Mouse (Mus musculus) G1E-ER4 (cell line): ENCODE results near the gene Olfr597. TPM values are rescaled to one million over a fixed set of nuclear protein-coding genes. Genes with fewer than 3 reads are reported as not detected.
"Not testable (repeated sequence)": the region's sequence is repeated elsewhere in the genome, so short reads cannot be mapped to it uniquely, and the experiment has no call there.

ENCODE experiments used
- GATA1 ChIP-seq: IDR thresholded peaks from one replicate; pipeline ENCODE4 v1.8.0; 2012; ENCODE audit warnings: low read length, inconsistent platforms
- polyA plus RNA-seq: library from polyadenylated mRNA; stranded (reverse); fragments of >175 nt; gene quantifications from 2 replicates; pipeline ENCODE4 v1.2.3, GENCODE M21; 2012

The Olfr597 gene
- not detected in 2 replicates for polyA plus RNA-seq

DNA sequence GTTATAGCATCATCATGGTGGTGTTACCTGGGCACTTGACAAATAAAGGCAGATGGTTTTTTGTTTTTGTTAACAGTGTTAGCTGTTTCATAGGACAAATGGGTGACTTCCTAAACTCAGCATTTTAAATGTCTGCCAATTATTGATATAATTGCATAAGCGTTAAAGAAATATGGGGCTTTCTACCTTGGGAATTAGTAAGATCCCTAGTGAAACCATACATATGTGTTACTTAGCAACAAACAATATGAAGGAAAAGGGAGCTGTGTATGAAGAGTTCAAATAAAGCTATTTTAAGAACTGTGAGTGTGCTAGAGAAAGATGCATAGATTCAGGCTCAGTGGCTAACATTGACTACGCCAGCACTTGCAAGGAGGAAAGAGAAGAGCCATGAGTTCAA, at the start of gene Olfr597:
Olfr597 (plus strand) TSS at position 301 of the 400 bp plus-strand sequence.
- TF ChIP-seq GATA1 = not testable (repeated sequence)

DNA sequence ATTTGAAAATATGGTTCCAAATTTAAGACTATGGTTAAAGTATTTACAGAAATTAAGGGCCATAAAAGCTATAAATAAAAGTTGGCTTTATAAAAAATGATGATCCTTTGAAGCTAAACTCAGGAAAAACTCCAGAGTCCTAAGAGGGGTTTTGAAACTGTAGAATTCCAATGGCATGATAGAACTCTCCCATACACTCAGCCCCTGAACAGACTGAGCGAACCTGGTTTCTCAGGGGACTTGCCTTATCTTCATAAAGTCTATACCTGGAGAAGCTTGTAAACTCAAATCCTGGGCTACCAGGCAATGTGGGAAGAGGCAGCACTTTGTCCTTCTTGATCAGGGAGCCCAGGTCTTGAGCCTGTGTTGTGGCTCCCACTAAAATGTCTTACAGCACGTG, 10.8 kb upstream of the Olfr597 start, which contains the start of gene Olfr596:
Olfr596 (plus strand) TSS at position 301 of the 400 bp plus-strand sequence.
- not testable (repeated sequence) for TF ChIP-seq GATA1

GRCm38 (mm10) chr7:103323268-103323667, 7.2 kb downstream of the Olfr597 start, which contains the start of gene Olfr598:
TSS of gene Olfr598 (plus strand) at chr7:103323568.
- no peak for TF ChIP-seq GATA1

DNA sequence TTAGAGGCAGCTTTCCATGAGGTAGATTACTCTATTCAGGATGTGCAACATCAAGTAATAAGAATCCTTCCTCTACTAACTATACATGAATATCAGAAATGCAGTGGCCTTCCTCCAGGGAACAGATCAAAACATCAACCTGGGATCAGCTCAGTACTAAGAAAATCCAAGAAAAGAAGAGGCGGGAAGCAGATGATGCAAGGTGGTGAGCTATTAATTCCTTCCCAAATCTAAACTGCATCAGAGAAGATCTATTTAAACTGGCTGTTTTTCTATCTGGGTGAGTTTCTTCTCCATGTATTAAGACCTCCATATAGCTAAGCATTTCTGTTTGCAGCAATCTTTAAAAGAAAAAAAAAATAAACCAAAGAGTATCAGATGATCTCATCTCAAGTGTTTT, 19.5 kb downstream of the Olfr597 start, which contains the start of gene Olfr599:
Olfr599 (plus strand) TSS at position 301 of the 400 bp plus-strand sequence.
- TF ChIP-seq GATA1 = no peak

- TF ChIP-seq GATA1 = no peak
Measured at GRCm38 (mm10) chr7:103349569-103349968, 33.5 kb downstream of the Olfr597 start, which contains the start of gene Olfr600. TSS of gene Olfr600 (minus strand) at chr7:103349669.

DNA sequence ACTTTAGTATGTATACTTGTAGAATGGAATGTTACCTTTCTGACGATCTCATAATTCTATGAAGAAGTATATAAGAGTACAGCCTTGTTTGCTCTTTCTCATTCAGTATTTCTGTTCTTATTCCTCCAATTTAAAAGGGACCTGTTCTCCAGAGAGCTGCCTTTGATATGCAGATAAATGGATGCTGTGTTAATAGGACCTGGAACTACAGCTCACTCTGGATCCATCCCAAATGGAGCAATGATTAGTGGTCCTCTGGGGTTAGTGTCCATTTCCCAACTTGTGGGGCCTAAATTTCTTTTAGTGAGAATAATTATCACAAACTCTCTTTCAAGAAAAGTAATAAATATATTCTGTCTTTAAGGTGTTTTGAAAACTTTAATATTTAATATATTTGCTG, 46.4 kb downstream of the Olfr597 start, which contains the start of gene Olfr601:
Olfr601 (minus strand) TSS at position 101 of the 400 bp plus-strand sequence.
- no peak for TF ChIP-seq GATA1

Other genes starting within 250 kb of the Olfr597 start
- not detected in 2 replicates for gene Olfr584, start 234.4 kb upstream of the Olfr597 start, polyA plus RNA-seq
- gene Olfr585, start 218.6 kb upstream of the Olfr597 start, polyA plus RNA-seq = not detected in 2 replicates
- not detected in 2 replicates for gene Olfr586, start 190.7 kb upstream of the Olfr597 start, polyA plus RNA-seq
- gene Olfr588-ps1, start 175.4 kb upstream of the Olfr597 start, polyA plus RNA-seq = not detected in 2 replicates
- not detected in 2 replicates for gene Olfr589, start 160.0 kb upstream of the Olfr597 start, polyA plus RNA-seq
- not detected in 2 replicates for gene Olfr591, start 138.0 kb upstream of the Olfr597 start, polyA plus RNA-seq
- not detected in 2 replicates for gene Olfr592, start 131.5 kb upstream of the Olfr597 start, polyA plus RNA-seq
- gene Olfr593, start 104.5 kb upstream of the Olfr597 start, polyA plus RNA-seq = not detected in 2 replicates
- not detected in 2 replicates for gene Olfr594, start 99.3 kb upstream of the Olfr597 start, polyA plus RNA-seq
- gene Usp17ld, start 63.8 kb upstream of the Olfr597 start, polyA plus RNA-seq = not detected in 2 replicates
- gene Olfr596, start 10.7 kb upstream of the Olfr597 start, polyA plus RNA-seq = not detected in 2 replicates
- not detected in 2 replicates for gene Olfr598, start 7.3 kb downstream of the Olfr597 start, polyA plus RNA-seq
- not detected in 2 replicates for gene Olfr599, start 19.6 kb downstream of the Olfr597 start, polyA plus RNA-seq
- not detected in 2 replicates for gene Olfr600, start 33.4 kb downstream of the Olfr597 start, polyA plus RNA-seq
- gene Olfr601, start 46.3 kb downstream of the Olfr597 start, polyA plus RNA-seq = not detected in 2 replicates
- not detected in 2 replicates for gene Olfr603, start 69.9 kb downstream of the Olfr597 start, polyA plus RNA-seq
- not detected in 2 replicates for gene Usp17lc, start 98.8 kb downstream of the Olfr597 start, polyA plus RNA-seq
- gene Olfr605, start 129.1 kb downstream of the Olfr597 start, polyA plus RNA-seq = not detected in 2 replicates
- gene Olfr606, start 132.7 kb downstream of the Olfr597 start, polyA plus RNA-seq = not detected in 2 replicates
- not detected in 2 replicates for gene Olfr607, start 147.8 kb downstream of the Olfr597 start, polyA plus RNA-seq
- gene Olfr608, start 153.6 kb downstream of the Olfr597 start, polyA plus RNA-seq = not detected in 2 replicates
- not detected in 2 replicates for gene Olfr609, start 181.7 kb downstream of the Olfr597 start, polyA plus RNA-seq
- gene Olfr610, start 195.8 kb downstream of the Olfr597 start, polyA plus RNA-seq = not detected in 2 replicates
- not detected in 2 replicates for gene Olfr611, start 204.5 kb downstream of the Olfr597 start, polyA plus RNA-seq
- not detected in 2 replicates for gene Olfr612, start 226.4 kb downstream of the Olfr597 start, polyA plus RNA-seq
- not detected in 2 replicates for gene Olfr613, start 231.8 kb downstream of the Olfr597 start, polyA plus RNA-seq
- gene Olfr615, start 239.8 kb downstream of the Olfr597 start, polyA plus RNA-seq = not detected in 2 replicates